Mouse (Mus musculus): ENCODE measurements around the gene Olfr1188.
"Not testable (repeated sequence)": the region's sequence is repeated elsewhere in the genome, so short reads cannot be mapped to it uniquely, and the experiment has no call there.

The Olfr1188 gene

GRCm38 (mm10) chr2:88556635-88557034 is at the start of gene Olfr1188:
Gene Olfr1188, plus strand, starts transcription at chr2:88556935.
- no peak for DNase-seq (ENCODE audit: low spot score in 2 of 2)

GRCm38 (mm10) chr2:88518251-88518650 is 38.5 kb upstream of the Olfr1188 start, which contains the start of gene Olfr1186:
Gene Olfr1186, plus strand, starts transcription at chr2:88518551.
- no peak for DNase-seq (ENCODE audit: low spot score in 2 of 2)

GRCm38 (mm10) chr2:88525720-88526119 is 31.0 kb upstream of the Olfr1188 start:
- DNase-seq (ENCODE audit: low spot score in 2 of 2) = no peak

- not testable (repeated sequence) for DNase-seq (ENCODE audit: low spot score in 2 of 2)
Measured at GRCm38 (mm10) chr2:88572696-88573095, 16.0 kb downstream of the Olfr1188 start.

- no peak for DNase-seq (ENCODE audit: low spot score in 2 of 2)
Measured at GRCm38 (mm10) chr2:88586154-88586553, 29.4 kb downstream of the Olfr1188 start, which contains the start of gene Olfr1189. Gene Olfr1189, plus strand, starts transcription at chr2:88586454.

Data from left cerebral cortex, adult 9 months (tissue).